Mouse (Mus musculus): ENCODE measurements around the gene Fbxl8.

Gene Fbxl8

GRCm38 (mm10) chr8:105305211-105306145, 41.0 kb downstream of the Fbxl8 start, which contains the start of gene Elmo3:
TSS of gene Elmo3 (plus strand) at chr8:105305601.
- peak; percentile 90 for DNase-seq

GRCm38 (mm10) chr8:105306146-105306691, 41.8 kb downstream of the Fbxl8 start:
- DNase-seq: no peak

GRCm38 (mm10) chr8:105307670-105308069, 43.2 kb downstream of the Fbxl8 start:
- DNase-seq: no peak

GRCm38 (mm10) chr8:105308428-105308827, 44.0 kb downstream of the Fbxl8 start:
- DNase-seq: no peak

GRCm38 (mm10) chr8:105309142-105309847, 44.8 kb downstream of the Fbxl8 start:
- DNase-seq: no peak

GRCm38 (mm10) chr8:105310118-105310517, 45.7 kb downstream of the Fbxl8 start:
- no peak for DNase-seq

- DNase-seq: no peak
These were observed 47.3 kb downstream of the Fbxl8 start for GRCm38 (mm10) chr8:105311718-105312117.

- no peak for DNase-seq
These were observed 48.5 kb downstream of the Fbxl8 start for GRCm38 (mm10) chr8:105312891-105313481.

- DNase-seq: no peak
These were observed 49.4 kb downstream of the Fbxl8 start for GRCm38 (mm10) chr8:105313622-105314402.

GRCm38 (mm10) chr8:105315073-105315769, 50.8 kb downstream of the Fbxl8 start:
- DNase-seq: no peak

GRCm38 (mm10) chr8:105317941-105318340, 53.5 kb downstream of the Fbxl8 start:
- DNase-seq: no peak

GRCm38 (mm10) chr8:105318662-105319190, 54.3 kb downstream of the Fbxl8 start:
- no peak for DNase-seq
